Mouse (Mus musculus) T-helper 2 cell (primary cell): Measurements from ENCODE around the gene Gm44579.

Experiments used
- in situ Hi-C: fragments of 300-600 bp; cut with MboI, MseI; formaldehyde crosslinking; loops from one replicate; pipeline ENCODE4 v1.15.1; 2025; ENCODE audit warnings: high pct_unique_total_duplicates

Gene Gm44579

GRCm38 (mm10) chr15:98220877-98221276 lies at the start of gene Gm44579, which contains the start of gene Olfr287:
Gene Gm44579 (minus strand): TSS chr15:98220977.
Gene Olfr287 (minus strand): TSS chr15:98221056.
- in situ Hi-C loops, result no loop called here

GRCm38 (mm10) chr15:98257776-98258175 lies 37.0 kb upstream of the Gm44579 start:
- in situ Hi-C loops, result no loop called here

- in situ Hi-C loops, result no loop called here
These were observed 36.4 kb upstream of the Gm44579 start, which contains the start of gene H1fnt for GRCm38 (mm10) chr15:98257193-98257592. Gene H1fnt (minus strand): TSS chr15:98257293.

- in situ Hi-C loops, result no loop called here
These were observed 35.5 kb upstream of the Gm44579 start for GRCm38 (mm10) chr15:98256271-98256670.

GRCm38 (mm10) chr15:98235442-98235841 lies 14.7 kb upstream of the Gm44579 start:
- in situ Hi-C loops, result no loop called here

- in situ Hi-C loops, result no loop called here
These were observed 13.6 kb upstream of the Gm44579 start, which contains the start of gene Olfr286 for GRCm38 (mm10) chr15:98234350-98234749. Gene Olfr286 (minus strand): TSS chr15:98234450.

- in situ Hi-C loops, result no loop called here
These were observed 5.3 kb upstream of the Gm44579 start for GRCm38 (mm10) chr15:98226096-98226495.

- in situ Hi-C loops, result no loop called here
These were observed 4.8 kb upstream of the Gm44579 start for GRCm38 (mm10) chr15:98225610-98226009.

GRCm38 (mm10) chr15:98222377-98222776 lies 1.6 kb upstream of the Gm44579 start:
- in situ Hi-C loops, result no loop called here

- in situ Hi-C loops, result loop anchor here (10.0 kb wide), 1 partner anchor 1541 kb away; no protein-coding TSS in a partner anchor
These were observed 6.6 kb downstream of the Gm44579 start for GRCm38 (mm10) chr15:98214130-98214529.

- in situ Hi-C loops, result loop anchor here (10.0 kb wide), 1 partner anchor 1541 kb away; no protein-coding TSS in a partner anchor
These were observed 7.4 kb downstream of the Gm44579 start for GRCm38 (mm10) chr15:98213336-98213870.

GRCm38 (mm10) chr15:98209676-98210075 lies 11.1 kb downstream of the Gm44579 start:
- in situ Hi-C loops, result loop anchor here (10.0 kb wide), 1 partner anchor 1545 kb away; no protein-coding TSS in a partner anchor

GRCm38 (mm10) chr15:98195442-98195841 lies 25.3 kb downstream of the Gm44579 start, which contains the start of gene Olfr288:
Gene Olfr288 (minus strand): TSS chr15:98195542.
- in situ Hi-C loops, result no loop called here

GRCm38 (mm10) chr15:98184456-98184855 lies 36.3 kb downstream of the Gm44579 start:
- in situ Hi-C loops, result no loop called here

GRCm38 (mm10) chr15:98181856-98182570 lies 38.8 kb downstream of the Gm44579 start:
- in situ Hi-C loops, result no loop called here

GRCm38 (mm10) chr15:98181132-98181711 lies 39.6 kb downstream of the Gm44579 start:
- in situ Hi-C loops, result no loop called here

GRCm38 (mm10) chr15:98180567-98181131 lies 40.1 kb downstream of the Gm44579 start:
- in situ Hi-C loops, result no loop called here

GRCm38 (mm10) chr15:98177320-98177719 lies 43.5 kb downstream of the Gm44579 start:
- in situ Hi-C loops, result loop anchor here (10.0 kb wide), 1 partner anchor 437 kb away; the partner anchor contains the start of gene Adcy6

- in situ Hi-C loops, result loop anchor here (10.0 kb wide), 1 partner anchor 441 kb away; the partner anchor contains the start of gene Adcy6
These were observed 47.0 kb downstream of the Gm44579 start for GRCm38 (mm10) chr15:98173821-98174220.

GRCm38 (mm10) chr15:98172113-98172512 lies 48.7 kb downstream of the Gm44579 start:
- in situ Hi-C loops, result loop anchor here (10.0 kb wide), 1 partner anchor 443 kb away; the partner anchor contains the start of gene Adcy6

- in situ Hi-C loops, result loop anchor here (10.0 kb wide), 1 partner anchor 444 kb away; the partner anchor contains the start of gene Adcy6
These were observed 49.9 kb downstream of the Gm44579 start for GRCm38 (mm10) chr15:98170917-98171316.

GRCm38 (mm10) chr15:98170365-98170764 lies 50.4 kb downstream of the Gm44579 start:
- in situ Hi-C loops, result loop anchor here (10.0 kb wide), 1 partner anchor 444 kb away; the partner anchor contains the start of gene Adcy6
